Mouse (Mus musculus): ENCODE data around the gene Prkg1. TPM values are rescaled to one million over a fixed set of nuclear protein-coding genes. Genes with fewer than 3 reads are reported as not detected.

The Prkg1 gene
- total and polyA plus RNA-seq, 3 experiments: not detected

DNA sequence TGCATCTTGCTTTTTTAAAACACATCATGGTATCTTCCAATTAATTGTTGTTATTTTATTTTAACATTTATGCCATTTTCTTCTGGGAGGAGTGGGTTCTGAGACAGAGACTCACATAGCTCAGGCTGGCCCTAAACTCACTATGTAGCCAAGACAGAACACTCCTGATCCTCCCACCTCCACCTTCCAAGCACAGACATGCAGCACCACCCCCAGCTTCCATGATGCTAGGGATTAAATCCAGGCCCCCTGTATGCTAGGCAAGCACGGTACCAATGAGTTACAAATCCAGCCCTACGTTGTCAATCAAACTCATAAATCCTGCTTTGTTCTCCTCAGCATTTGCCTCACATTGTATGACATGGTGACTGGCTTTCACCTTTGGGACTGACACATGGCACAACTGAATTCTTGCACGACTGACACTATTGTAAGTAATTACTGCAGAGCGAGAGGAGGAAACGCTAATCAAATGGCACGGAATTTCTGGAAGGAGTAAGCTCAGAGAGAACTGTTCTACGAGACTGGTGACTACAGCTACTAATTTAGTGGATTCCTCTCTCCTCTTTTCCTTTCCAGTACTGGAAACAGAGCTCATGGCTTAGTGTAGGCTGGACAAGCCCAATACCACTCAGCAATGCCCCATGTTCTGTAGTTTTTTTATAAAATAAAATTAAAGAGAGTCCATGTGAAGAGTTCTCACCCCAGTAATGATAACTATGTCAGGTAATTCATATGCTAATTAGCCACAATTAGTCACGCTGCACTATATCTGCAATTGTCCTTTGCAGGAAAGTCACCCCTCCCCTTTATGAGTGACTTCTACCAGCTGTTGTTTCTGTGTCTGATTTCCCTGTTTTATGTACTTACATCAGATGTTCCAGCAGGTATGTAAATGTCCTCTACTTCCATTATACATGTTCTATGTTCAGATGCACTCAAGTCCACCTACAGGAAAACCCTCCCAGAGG lies 133.6 kb downstream of the Prkg1 start:
- DNase-seq (ENCODE audit: low read depth, low spot score): no peak
- Histone ChIP-seq H3K36me3 (ENCODE audit: control insufficient read depth in 1 of 2, insufficient read depth in 2 of 2, low read length in 2 of 2) (no peaks in the 10 kb centered on the region), H3K27me3 (ENCODE audit: control insufficient read depth in 1 of 2, insufficient read depth in 2 of 2, low read length in 2 of 2) (no peaks in the 10 kb centered on the region), H3K9ac (ENCODE audit: control insufficient read depth, low read depth, low read length, poor library complexity, severe bottlenecking) (no peak overlapping the region), H3K27ac (ENCODE audit: control insufficient read depth, low read depth, low read length) (no peak overlapping the region), H3K79me2 (ENCODE audit: control insufficient read depth, insufficient read depth, low read length, poor library complexity) (no peaks in the 10 kb centered on the region), H3K4me1 (ENCODE audit: control insufficient read depth in 1 of 2, insufficient read depth in 2 of 2, low read length in 2 of 2) (no peaks in the 10 kb centered on the region), H3K4me3 (ENCODE audit: control insufficient read depth in 1 of 2, insufficient read depth in 1 of 2, low read depth in 2 of 2, low read length in 2 of 2) (no peak overlapping the region), H3K9me3 (replicated peaks; ENCODE audit: insufficient read depth, low read length) (no peaks in the 10 kb centered on the region)
- no peak for TF ChIP-seq ETS1 (IDR thresholded peaks at IDR 0.05; ENCODE audit: low read depth, low read length)
- TF ChIP-seq MYC (IDR thresholded peaks at IDR 0.05; ENCODE audit: low read depth, low read length): no peak
- no peak for TF ChIP-seq ZMIZ1 (IDR thresholded peaks at IDR 0.05; ENCODE audit: low read depth, low read length)
- no peak for TF ChIP-seq RAD21 (IDR thresholded peaks at IDR 0.05; ENCODE audit: low read depth, low read length)
- TF ChIP-seq MAFK (IDR thresholded peaks at IDR 0.05; ENCODE audit: borderline replicate concordance, low read depth, low read length): no peak
- no peak for TF ChIP-seq SMC3 (IDR thresholded peaks at IDR 0.05; ENCODE audit: low read depth, low read length)
- TF ChIP-seq MEF2A (IDR thresholded peaks at IDR 0.05; ENCODE audit: extremely low read depth, insufficient replicate concordance, low read depth, low read length, poor library complexity, severe bottlenecking): no peak

DNA sequence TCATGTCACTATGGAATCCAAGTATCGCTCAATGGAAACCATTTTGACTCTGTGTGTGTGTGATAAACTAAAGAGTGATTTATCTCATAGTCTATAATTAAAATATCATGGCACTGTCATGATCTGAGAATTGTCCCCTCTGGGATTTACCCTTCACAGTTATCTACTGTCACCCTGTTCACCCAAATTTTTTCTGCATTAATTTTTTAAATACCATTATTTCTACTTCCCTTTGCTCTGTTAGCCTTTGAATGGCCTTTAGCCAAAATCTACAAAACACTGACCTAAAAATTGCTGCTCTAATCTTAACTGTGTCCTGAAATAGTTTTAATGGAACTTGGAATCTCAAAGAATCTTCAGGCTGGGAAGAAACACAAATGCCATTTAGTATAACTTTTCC lies 143.1 kb downstream of the Prkg1 start:
- no peak for TF ChIP-seq MEF2A (IDR thresholded peaks at IDR 0.05; ENCODE audit: extremely low read depth, insufficient replicate concordance, low read depth, low read length, poor library complexity, severe bottlenecking)
- TF ChIP-seq ZKSCAN1 (IDR thresholded peaks at IDR 0.05; ENCODE audit: low read depth, low read length): no peak
- TF ChIP-seq POLR2AphosphoS2 (IDR thresholded peaks at IDR 0.05; ENCODE audit: low read length): no peak
- no peak for TF ChIP-seq SIN3A (IDR thresholded peaks at IDR 0.05; ENCODE audit: low read length)
- TF ChIP-seq RAD21 (IDR thresholded peaks at IDR 0.05; ENCODE audit: low read depth, low read length): no peak
- no peak for TF ChIP-seq POLR2A (IDR thresholded peaks at IDR 0.05; ENCODE audit: control insufficient read depth in 1 of 2, insufficient read depth in 1 of 2, low read depth in 1 of 2, low read length in 2 of 2, poor library complexity in 1 of 2)
- TF ChIP-seq UBTF (IDR thresholded peaks at IDR 0.05; ENCODE audit: borderline replicate concordance, insufficient read depth, low read depth, low read length): no peak
- TF ChIP-seq TBP (IDR thresholded peaks at IDR 0.05; ENCODE audit: low read depth, low read length): no peak
- no peak for TF ChIP-seq SMC3 (IDR thresholded peaks at IDR 0.05; ENCODE audit: low read depth, low read length)

More for the DNA sequence above, 143.1 kb downstream of the Prkg1 start:
- DNase-seq (ENCODE audit: low read depth, low spot score): no peak
- no peaks in the 10 kb centered on the region for H3K79me2 ChIP-seq (ENCODE audit: control insufficient read depth, insufficient read depth, low read length, poor library complexity)
- H3K9me3 ChIP-seq (replicated peaks; ENCODE audit: insufficient read depth, low read length): no peaks in the 10 kb centered on the region
- H3K27ac ChIP-seq (ENCODE audit: control insufficient read depth, low read depth, low read length): no peak overlapping the region
- no peaks in the 10 kb centered on the region for H3K4me1 ChIP-seq (ENCODE audit: control insufficient read depth in 1 of 2, insufficient read depth in 2 of 2, low read length in 2 of 2)
- H3K27me3 ChIP-seq (ENCODE audit: control insufficient read depth in 1 of 2, insufficient read depth in 2 of 2, low read length in 2 of 2): no peaks in the 10 kb centered on the region
- no peak overlapping the region for H3K4me3 ChIP-seq (ENCODE audit: control insufficient read depth in 1 of 2, insufficient read depth in 1 of 2, low read depth in 2 of 2, low read length in 2 of 2)
- H3K36me3 ChIP-seq (ENCODE audit: control insufficient read depth in 1 of 2, insufficient read depth in 2 of 2, low read length in 2 of 2): no peaks in the 10 kb centered on the region
- no peak overlapping the region for H3K9ac ChIP-seq (ENCODE audit: control insufficient read depth, low read depth, low read length, poor library complexity, severe bottlenecking)

Data from MEL (cell line).